Mouse (Mus musculus) myocyte (in vitro differentiated cells): Measurements from ENCODE around the gene Slc22a12.

Experiments
- CEBPB ChIP-seq: IDR thresholded peaks from 2 replicates; pipeline ENCODE4 v1.6.1; 2011; ENCODE audit warnings: mild to moderate bottlenecking, moderate library complexity; ENCODE audit not compliant: poor library complexity, insufficient read depth, severe bottlenecking
- E2F4 ChIP-seq: IDR thresholded peaks from one replicate; pipeline ENCODE4 v1.6.1; 2011; ENCODE audit warnings: mild to moderate bottlenecking, control low read depth, moderate library complexity; ENCODE audit not compliant: insufficient read depth
- MAX ChIP-seq: IDR thresholded peaks from one replicate; pipeline ENCODE4 v1.6.1; 2011; ENCODE audit warnings: low read depth, mild to moderate bottlenecking, control low read depth
- MYOD1 ChIP-seq, 3 experiments: IDR thresholded peaks; one replicate each; pipeline ENCODE4 v1.6.1; 2011; ENCODE audit warnings: control low read depth in 2 of 3, low read depth in 2 of 3, mild to moderate bottlenecking in 2 of 3, moderate library complexity in 1 of 3; ENCODE audit not compliant: insufficient read length in 2 of 3, control insufficient read depth in 1 of 3
- MYOG ChIP-seq, 3 experiments: IDR thresholded peaks; one replicate each; pipeline ENCODE4 v1.6.1; 2011; ENCODE audit warnings: control low read depth in 2 of 3, low read depth in 2 of 3, mild to moderate bottlenecking in 2 of 3; ENCODE audit not compliant: insufficient read length in 2 of 3, control insufficient read depth in 1 of 3, insufficient read depth in 1 of 3
- POLR2A ChIP-seq: IDR thresholded peaks from one replicate; pipeline ENCODE4 v1.6.1; 2011; ENCODE audit warnings: low read depth, mild to moderate bottlenecking, control low read depth, moderate library complexity; ENCODE audit not compliant: insufficient read length
- REST ChIP-seq: IDR thresholded peaks from one replicate; pipeline ENCODE4 v1.6.1; 2011; ENCODE audit warnings: mild to moderate bottlenecking, control low read depth, moderate library complexity; ENCODE audit not compliant: insufficient read depth, insufficient read length
- TCF12 ChIP-seq: IDR thresholded peaks from one replicate; pipeline ENCODE4 v1.6.1; 2011; ENCODE audit warnings: mild to moderate bottlenecking, control low read depth; ENCODE audit not compliant: poor library complexity, insufficient read depth, severe bottlenecking
- USF1 ChIP-seq: IDR thresholded peaks from one replicate; pipeline ENCODE4 v1.6.1; 2011; ENCODE audit warnings: low read depth, mild to moderate bottlenecking, control low read depth, moderate library complexity

- TF ChIP-seq MYOD1 (IDR thresholded peaks at IDR 0.05; ENCODE audit: control insufficient read depth in 1 of 3, insufficient read length in 2 of 3, low read depth in 2 of 3) (no peak), POLR2A (no peak), USF1 (no peak), TCF12 (no peak), MAX (no peak), REST (no peak), MYOG (IDR thresholded peaks at IDR 0.05; ENCODE audit: control insufficient read depth in 1 of 3, insufficient read depth in 1 of 3, insufficient read length in 2 of 3, low read depth in 2 of 3) (no peak), E2F4 (no peak), CEBPB (no peak)
Observed at GRCm38 (mm10) chr19:6552302-6553028, 9.6 kb upstream of the Slc22a12 start.
